Mouse (Mus musculus) adrenal gland, postnatal 4 days (tissue): Measurements from ENCODE around the gene Gdap1l1. TPM values are rescaled to one million over a fixed set of nuclear protein-coding genes. Genes with fewer than 3 reads are reported as not detected.

Experiments used
- total RNA-seq, 2 experiments: library from RNA; stranded (reverse); gene quantifications; 2 replicates each; pipeline ENCODE4 v1.2.3; 2021

Gene Gdap1l1
- total RNA-seq, 2 experiments from 2014 or later, result 9.7 to 10.3 TPM

Other genes with a start within 250 kb of the Gdap1l1 start
- gene Tox2, start 235.4 kb upstream of the Gdap1l1 start, total RNA-seq, result 1 to 10 TPM; 8.0 to 9.5 TPM
- 10 to 100 TPM in 1 of 2 experiments, 1 to 10 TPM in 1; 9.3 to 13.0 TPM for gene Jph2, start 40.5 kb upstream of the Gdap1l1 start, total RNA-seq
- 10 to 100 TPM; 34.7 to 36.6 TPM for gene Oser1, start 13.8 kb upstream of the Gdap1l1 start, total RNA-seq
- 10 to 100 TPM; 41.4 to 46.4 TPM for gene Fitm2, start 34.2 kb downstream of the Gdap1l1 start, total RNA-seq
- 1 to 10 TPM in 1 of 2 experiments, not detected in 1; 4.6 TPM for gene R3hdml, start 53.8 kb downstream of the Gdap1l1 start, total RNA-seq
- 10 to 100 TPM; 14.7 to 18.9 TPM for gene Hnf4a, start 68.3 kb downstream of the Gdap1l1 start, total RNA-seq
- 10 to 100 TPM; 27.9 to 30.5 TPM for gene Ttpal, start 163.8 kb downstream of the Gdap1l1 start, total RNA-seq
- 100 to 1,000 TPM; 413 to 434 TPM for gene Serinc3, start 206.7 kb downstream of the Gdap1l1 start, total RNA-seq
- 10 to 100 TPM; 67.4 to 72.8 TPM for gene Pkig, start 219.9 kb downstream of the Gdap1l1 start, total RNA-seq